Mouse (Mus musculus): ENCODE measurements around the gene Nabp2. TPM values are rescaled to one million over a fixed set of nuclear protein-coding genes. Genes with fewer than 3 reads are reported as not detected.

The Nabp2 gene
- polyA plus RNA-seq, 1 experiment from 2014 or later: 33.8 TPM

GRCm38 (mm10) chr10:128372142-128372541, 39.1 kb downstream of the Nabp2 start:
- Histone ChIP-seq H3K4me2 (ENCODE audit: low read depth, low read length) (no peak overlapping the region), H3K27me3 (ENCODE audit: insufficient read depth, low read length) (no peaks in the 10 kb centered on the region), H3K9me3 (ENCODE audit: low read length) (no peaks in the 10 kb centered on the region), H3K9ac (replicated peaks) (no peak overlapping the region), H3K36me3 (replicated peaks; ENCODE audit: insufficient read depth, low read length) (no peaks in the 10 kb centered on the region), H3K4me1 (ENCODE audit: insufficient read depth) (peaks cover 23% of the 10 kb centered on the region), H3K4me3 (ENCODE audit: low read depth, low read length) (no peak overlapping the region), H3K27ac (ENCODE audit: low read depth) (no peak overlapping the region)
- TF ChIP-seq CTCF (IDR thresholded peaks at IDR 0.05; ENCODE audit: low read depth) (peak; percentile 31), EP300 (IDR thresholded peaks at IDR 0.05; ENCODE audit: low read depth) (no peak)
- WGBS (ENCODE audit: insufficient replicate concordance): 75% methylated on average over 5 of the region's 5 CpGs
- no peak for ATAC-seq
- DNase-seq: no peak

GRCm38 (mm10) chr10:128370601-128371000, 40.7 kb downstream of the Nabp2 start:
- ATAC-seq (no peak), DNase-seq (no peak)
- H3K9me3 ChIP-seq (ENCODE audit: low read length): no peaks in the 10 kb centered on the region
- H3K36me3 ChIP-seq (replicated peaks; ENCODE audit: insufficient read depth, low read length): no peaks in the 10 kb centered on the region
- no peak overlapping the region for H3K9ac ChIP-seq (replicated peaks)
- no peak overlapping the region for H3K27ac ChIP-seq (ENCODE audit: low read depth)
- TF ChIP-seq CTCF (IDR thresholded peaks at IDR 0.05; ENCODE audit: low read depth): no peak
- TF ChIP-seq EP300 (IDR thresholded peaks at IDR 0.05; ENCODE audit: low read depth): no peak
- H3K4me2 ChIP-seq (ENCODE audit: low read depth, low read length): no peak overlapping the region
- H3K27me3 ChIP-seq (ENCODE audit: insufficient read depth, low read length): no peaks in the 10 kb centered on the region
- peaks cover 19% of the 10 kb centered on the region for H3K4me1 ChIP-seq (ENCODE audit: insufficient read depth)
- 59% methylated on average over 4 of the region's 4 CpGs for WGBS (ENCODE audit: insufficient replicate concordance)
- no peak overlapping the region for H3K4me3 ChIP-seq (ENCODE audit: low read depth, low read length)

DNA sequence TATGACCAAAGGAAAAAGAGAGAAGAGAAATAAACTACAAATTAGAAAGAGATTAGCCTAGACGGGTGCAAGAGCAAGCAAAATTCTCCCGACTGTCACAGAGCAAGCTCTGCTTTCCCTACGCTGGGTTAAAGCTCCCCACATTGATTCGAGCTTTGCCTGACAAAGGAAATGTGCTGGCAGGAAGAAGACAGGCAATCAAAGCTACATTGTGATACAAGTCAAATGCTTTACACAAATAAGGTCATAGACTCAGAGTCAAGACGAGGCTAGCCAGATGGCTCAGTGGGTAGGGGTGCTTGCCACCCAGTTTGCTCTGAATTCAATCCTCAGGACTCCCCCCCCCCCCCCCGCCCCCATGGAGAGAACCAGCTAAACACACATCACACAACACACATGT, 41.3 kb downstream of the Nabp2 start:
- DNase-seq (no peak), ATAC-seq (no peak)
- peaks cover 19% of the 10 kb centered on the region for H3K4me1 ChIP-seq (ENCODE audit: insufficient read depth)
- 71% methylated on average over 5 of the region's 6 CpGs for WGBS (ENCODE audit: insufficient replicate concordance)
- no peaks in the 10 kb centered on the region for H3K9me3 ChIP-seq (ENCODE audit: low read length)
- no peak overlapping the region for H3K4me2 ChIP-seq (ENCODE audit: low read depth, low read length)
- no peaks in the 10 kb centered on the region for H3K27me3 ChIP-seq (ENCODE audit: insufficient read depth, low read length)
- H3K36me3 ChIP-seq (replicated peaks; ENCODE audit: insufficient read depth, low read length): no peaks in the 10 kb centered on the region
- H3K4me3 ChIP-seq (ENCODE audit: low read depth, low read length): no peak overlapping the region
- H3K9ac ChIP-seq (replicated peaks): no peak overlapping the region
- TF ChIP-seq EP300 (IDR thresholded peaks at IDR 0.05; ENCODE audit: low read depth): no peak
- TF ChIP-seq CTCF (IDR thresholded peaks at IDR 0.05; ENCODE audit: low read depth): no peak
- H3K27ac ChIP-seq (ENCODE audit: low read depth): no peak overlapping the region; the same call in 1 of the 2 replicates

- Histone ChIP-seq H3K27ac (ENCODE audit: low read depth) (peak overlapping the region; percentile 98), H3K9me3 (ENCODE audit: low read length) (no peaks in the 10 kb centered on the region), H3K9ac (replicated peaks) (peak overlapping the region; percentile 82), H3K4me2 (ENCODE audit: low read depth, low read length) (peak overlapping the region; percentile 97), H3K36me3 (replicated peaks; ENCODE audit: insufficient read depth, low read length) (no peaks in the 10 kb centered on the region), H3K4me1 (ENCODE audit: insufficient read depth) (peaks cover 19% of the 10 kb centered on the region), H3K27me3 (ENCODE audit: insufficient read depth, low read length) (no peaks in the 10 kb centered on the region), H3K4me3 (ENCODE audit: low read depth, low read length) (peak overlapping the region; percentile 81)
- WGBS (ENCODE audit: insufficient replicate concordance): 76% methylated on average over 6 of the region's 6 CpGs
- no peak for DNase-seq
- no peak for ATAC-seq
- TF ChIP-seq EP300 (IDR thresholded peaks at IDR 0.05; ENCODE audit: low read depth): no peak
- TF ChIP-seq CTCF (IDR thresholded peaks at IDR 0.05; ENCODE audit: low read depth): no peak
These were observed 41.7 kb downstream of the Nabp2 start for GRCm38 (mm10) chr10:128369599-128369998.

GRCm38 (mm10) chr10:128369218-128369543, 42.1 kb downstream of the Nabp2 start:
- no peak for DNase-seq
- Histone ChIP-seq H3K4me2 (ENCODE audit: low read depth, low read length) (peak overlapping the region; percentile 97), H3K9me3 (ENCODE audit: low read length) (no peaks in the 10 kb centered on the region), H3K36me3 (replicated peaks; ENCODE audit: insufficient read depth, low read length) (no peaks in the 10 kb centered on the region), H3K4me1 (ENCODE audit: insufficient read depth) (peaks cover 19% of the 10 kb centered on the region), H3K9ac (replicated peaks) (peak overlapping the region; percentile 82), H3K27me3 (ENCODE audit: insufficient read depth, low read length) (no peaks in the 10 kb centered on the region), H3K27ac (ENCODE audit: low read depth) (peak overlapping the region; percentile 98), H3K4me3 (ENCODE audit: low read depth, low read length) (peak overlapping the region; percentile 81)
- TF ChIP-seq CTCF (IDR thresholded peaks at IDR 0.05; ENCODE audit: low read depth) (no peak), EP300 (IDR thresholded peaks at IDR 0.05; ENCODE audit: low read depth) (no peak)
- 6% methylated on average over 9 of the region's 9 CpGs for WGBS (ENCODE audit: insufficient replicate concordance)
- ATAC-seq: no peak

DNA sequence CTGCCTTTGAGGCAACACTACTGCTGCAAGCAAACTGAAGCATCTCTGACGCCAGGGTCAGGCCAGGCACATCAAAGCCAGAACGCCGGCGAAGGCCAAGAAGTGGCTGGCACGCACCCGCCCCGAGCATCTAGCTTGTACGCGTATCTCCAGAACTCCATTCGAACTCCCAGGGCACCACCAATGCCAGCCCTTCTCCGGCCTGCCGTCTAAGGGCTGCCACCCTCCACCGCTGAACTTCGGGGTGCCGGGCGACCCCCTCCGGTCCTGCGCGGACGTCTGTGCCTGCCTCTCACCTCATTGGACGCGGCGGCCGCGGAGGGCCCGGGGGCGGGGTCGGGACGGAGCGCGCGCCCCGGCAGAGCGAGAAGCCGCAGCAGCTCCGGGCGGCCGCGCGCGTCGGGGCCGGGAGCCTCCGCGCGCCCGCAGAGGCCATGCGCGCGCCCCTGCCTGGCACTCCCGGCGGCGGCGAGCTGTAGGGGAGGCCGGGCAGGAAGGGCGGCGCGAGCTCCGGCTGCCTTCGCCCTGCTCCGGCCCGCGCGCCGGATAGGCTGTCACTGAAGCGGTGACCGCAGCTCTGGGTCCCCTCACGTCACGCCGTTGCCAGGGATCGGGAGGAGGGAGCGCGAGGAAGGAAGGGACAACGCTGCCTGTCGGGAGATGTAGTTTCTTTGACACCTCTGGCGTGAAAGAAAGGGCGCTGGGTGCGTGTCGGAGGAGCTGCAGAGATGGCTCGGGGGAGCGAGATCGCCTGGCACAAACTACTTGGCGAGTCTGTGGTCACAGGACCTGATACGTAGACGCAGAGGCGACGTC, 42.7 kb downstream of the Nabp2 start, which contains the start of gene Coq10a:
Gene Coq10a (minus strand): TSS at position 596 of the 816 bp plus-strand sequence.
- Histone ChIP-seq H3K9ac (replicated peaks) (peak within 1 kb of the TSS; percentile 82), H3K27ac (ENCODE audit: low read depth) (peak within 1 kb of the TSS; percentile 98), H3K4me2 (ENCODE audit: low read depth, low read length) (peak within 1 kb of the TSS; percentile 97), H3K36me3 (replicated peaks; ENCODE audit: insufficient read depth, low read length) (peaks cover 2% of the 10 kb centered on the region), H3K9me3 (ENCODE audit: low read length) (no peaks in the 10 kb centered on the region), H3K4me3 (ENCODE audit: low read depth, low read length) (peak within 1 kb of the TSS; percentile 81), H3K4me1 (ENCODE audit: insufficient read depth) (peaks cover 19% of the 10 kb centered on the region), H3K27me3 (ENCODE audit: insufficient read depth, low read length) (no peaks in the 10 kb centered on the region)
- WGBS (ENCODE audit: insufficient replicate concordance): under 1% methylated on average over 82 of the region's 87 CpGs
- DNase-seq (peak; percentile 90), ATAC-seq (peak; percentile 90)
- TF ChIP-seq EP300 (IDR thresholded peaks at IDR 0.05; ENCODE audit: low read depth) (no peak), CTCF (IDR thresholded peaks at IDR 0.05; ENCODE audit: low read depth) (no peak)

Measured in liver, postnatal 0 days (tissue).